Mouse (Mus musculus) lung, postnatal 0 days (tissue): ENCODE results near the gene Timd2. TPM values are rescaled to one million over a fixed set of nuclear protein-coding genes. Genes with fewer than 3 reads are reported as not detected.
"Not testable (repeated sequence)": the region's sequence is repeated elsewhere in the genome, so short reads cannot be mapped to it uniquely, and the experiment has no call there.

Source experiments
- ATAC-seq: fragments of 200-750 bp; cut with Nextera tagmentation; 2 replicates; pipeline ENCODE4 v1.8.0; 2017; ENCODE audit warnings: moderate library complexity
- DNase-seq: peaks from one replicate; pipeline ENCODE4 v3.0.0-alpha.2; 2016; ENCODE audit warnings: low spot score
- H3K27ac ChIP-seq: fragments of 300-500 bp; sonication (generic); 2 replicates; pipeline ENCODE4 v1.5.1; 2014; ENCODE audit warnings: antibody characterized with exemption, mild to moderate bottlenecking, low read length, mixed read lengths
- H3K27me3 ChIP-seq: fragments of 300-500 bp; sonication (generic); replicated peaks from 2 replicates; pipeline ENCODE4 v1.6.1; 2014; ENCODE audit warnings: low read length, mixed read lengths; ENCODE audit not compliant: insufficient read depth
- H3K36me3 ChIP-seq: fragments of 300-500 bp; sonication (generic); 2 replicates; pipeline ENCODE4 v1.6.1; 2014; ENCODE audit warnings: low read length, mixed read lengths; ENCODE audit not compliant: insufficient read depth
- H3K4me1 ChIP-seq: fragments of 300-500 bp; sonication (generic); 2 replicates; pipeline ENCODE4 v1.6.1; 2014; ENCODE audit warnings: antibody characterized with exemption, low read depth, low read length, mixed read lengths; ENCODE audit not compliant: insufficient read depth
- H3K4me2 ChIP-seq: fragments of 300-500 bp; sonication (generic); replicated peaks from 2 replicates; pipeline ENCODE4 v1.6.1; 2014; ENCODE audit warnings: low read depth, mild to moderate bottlenecking, low read length, moderate library complexity, mixed read lengths
- H3K4me3 ChIP-seq: fragments of 300-500 bp; sonication (generic); 2 replicates; pipeline ENCODE4 v1.5.1; 2014; ENCODE audit warnings: low read depth, low read length
- H3K9ac ChIP-seq: fragments of 300-500 bp; sonication (generic); replicated peaks from 2 replicates; pipeline ENCODE4 v1.6.1; 2014; ENCODE audit warnings: low read depth, mild to moderate bottlenecking
- H3K9me3 ChIP-seq: fragments of 300-500 bp; sonication (generic); 2 replicates; pipeline ENCODE4 v1.6.1; 2016; ENCODE audit warnings: low read length, mixed read lengths
- CTCF ChIP-seq: IDR thresholded peaks from 2 replicates; pipeline ENCODE4 v1.5.1; 2016; ENCODE audit warnings: antibody characterized with exemption, mild to moderate bottlenecking
- EP300 ChIP-seq: IDR thresholded peaks from 2 replicates; pipeline ENCODE4 v1.6.1; 2016; ENCODE audit warnings: antibody characterized with exemption, mild to moderate bottlenecking, control low read depth
- WGBS: fragments of 180-500 bp; shearing (Covaris S2); extraction: QIAGEN DNeasy Blood & Tissue Kit; methylation state at CpG from one replicate; pipeline ENCODE4 v1.1.7; 2014; 5-methylcytosine and 5-hydroxymethylcytosine counted together
- polyA plus RNA-seq: library from polyadenylated mRNA; unstranded; fragments of >200 nt; fragmentation: Nextera tagmentation; extraction: Ambion mirVana; gene quantifications from 2 replicates; pipeline ENCODE4 v1.2.1, GENCODE M21; 2015

The Timd2 gene
- polyA plus RNA-seq, 1 experiment from 2014 or later: 0.12 TPM

GRCm38 (mm10) chr11:46697433-46698277 is 9.2 kb downstream of the Timd2 start:
- TF ChIP-seq EP300 (no peak), CTCF (no peak)
- H3K4me3 ChIP-seq: no peak overlapping the region
- no peak overlapping the region for H3K4me2 ChIP-seq
- no peak overlapping the region for H3K9ac ChIP-seq
- DNase-seq (no peak), ATAC-seq (no peak)
- no peaks in the 10 kb centered on the region for H3K27me3 ChIP-seq
- no peaks in the 10 kb centered on the region for H3K4me1 ChIP-seq
- WGBS: 71% methylated on average over 5 of the region's 5 CpGs
- H3K27ac ChIP-seq: no peak overlapping the region
- no peaks in the 10 kb centered on the region for H3K9me3 ChIP-seq
- no peaks in the 10 kb centered on the region for H3K36me3 ChIP-seq

- H3K4me1 ChIP-seq, H3K4me3 ChIP-seq, H3K9me3 ChIP-seq, H3K4me2 ChIP-seq, H3K9ac ChIP-seq, H3K36me3 ChIP-seq, ATAC-seq, H3K27ac ChIP-seq, H3K27me3 ChIP-seq, DNase-seq: not testable (repeated sequence)
- WGBS: 65% methylated on average over 2 of the region's 2 CpGs
Measured at GRCm38 (mm10) chr11:46695849-46696248, 11.0 kb downstream of the Timd2 start.

DNA sequence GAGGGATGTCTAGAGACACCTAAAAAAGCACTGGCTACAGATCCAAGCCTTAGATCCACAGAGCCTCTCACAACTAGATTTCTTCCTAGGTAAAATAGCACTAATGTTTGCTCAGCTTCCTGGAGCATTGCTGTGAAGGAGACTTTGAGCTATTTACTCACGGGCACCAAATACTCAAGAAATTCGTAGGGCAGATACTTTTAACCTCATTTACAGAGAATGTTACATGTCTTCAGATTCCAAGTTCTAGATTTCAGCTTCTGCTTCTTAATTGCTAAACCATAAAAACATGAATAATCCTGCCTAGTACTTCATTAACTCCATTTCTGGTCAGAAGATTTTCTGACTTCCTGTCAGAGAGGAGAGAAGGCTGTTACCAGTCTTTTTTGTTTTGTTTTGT is 16.7 kb downstream of the Timd2 start:
- TF ChIP-seq EP300: no peak
- Histone ChIP-seq H3K9ac (no peak overlapping the region), H3K4me2 (no peak overlapping the region), H3K4me1 (no peaks in the 10 kb centered on the region), H3K9me3 (no peaks in the 10 kb centered on the region), H3K4me3 (no peak overlapping the region), H3K27me3 (no peaks in the 10 kb centered on the region), H3K27ac (no peak overlapping the region), H3K36me3 (no peaks in the 10 kb centered on the region)
- DNase-seq (no peak), ATAC-seq (no peak)
- 58% methylated on average over 2 of the region's 2 CpGs for WGBS

- Histone ChIP-seq H3K9me3 (no peaks in the 10 kb centered on the region), H3K27ac (no peak overlapping the region), H3K27me3 (no peaks in the 10 kb centered on the region), H3K9ac (no peak overlapping the region), H3K4me1 (no peaks in the 10 kb centered on the region), H3K36me3 (no peaks in the 10 kb centered on the region), H3K4me3 (no peak overlapping the region), H3K4me2 (no peak overlapping the region)
- DNase-seq (no peak), ATAC-seq (no peak)
- 38% methylated on average over 4 of the region's 4 CpGs for WGBS
- no peak for TF ChIP-seq EP300
Measured at GRCm38 (mm10) chr11:46683723-46684122, 23.1 kb downstream of the Timd2 start.

- H3K9ac ChIP-seq: no peak overlapping the region
- no peak for TF ChIP-seq CTCF
- TF ChIP-seq EP300: no peak
- no peak for ATAC-seq
- H3K4me2 ChIP-seq: no peak overlapping the region
- no peak for DNase-seq
- no peaks in the 10 kb centered on the region for H3K36me3 ChIP-seq
- H3K27me3 ChIP-seq: no peaks in the 10 kb centered on the region
- no peaks in the 10 kb centered on the region for H3K9me3 ChIP-seq
- WGBS: 79% methylated on average over 1 of the region's 1 CpGs
- H3K4me3 ChIP-seq: no peak overlapping the region
- H3K27ac ChIP-seq: no peak overlapping the region
- no peaks in the 10 kb centered on the region for H3K4me1 ChIP-seq
Measured at GRCm38 (mm10) chr11:46682842-46683241, 24.0 kb downstream of the Timd2 start.

DNA sequence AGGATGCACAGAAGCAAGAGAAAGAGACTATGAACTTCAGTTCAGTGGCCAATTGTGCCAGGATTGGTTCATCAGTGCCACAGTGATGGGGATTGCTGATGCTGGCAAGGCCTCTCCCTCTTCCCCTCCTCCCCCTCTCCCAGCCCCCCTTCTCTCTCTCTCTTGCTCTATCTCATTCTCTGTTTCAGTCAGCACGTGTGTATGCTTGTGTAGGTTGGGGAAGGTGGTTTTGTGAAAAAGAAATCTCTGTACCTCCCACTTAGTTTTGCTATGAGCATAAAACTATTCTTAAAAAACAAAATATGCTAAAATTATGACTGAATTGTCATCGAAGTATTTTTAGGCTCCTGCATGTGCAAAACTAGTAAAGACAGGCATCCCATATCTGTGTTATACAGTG is 38.9 kb downstream of the Timd2 start:
- Histone ChIP-seq H3K36me3 (no peaks in the 10 kb centered on the region), H3K27ac (no peak overlapping the region), H3K4me2 (no peak overlapping the region), H3K9ac (no peak overlapping the region), H3K27me3 (no peaks in the 10 kb centered on the region), H3K9me3 (no peaks in the 10 kb centered on the region), H3K4me3 (no peak overlapping the region), H3K4me1 (no peaks in the 10 kb centered on the region)
- ATAC-seq: no peak
- TF ChIP-seq CTCF (no peak), EP300 (no peak)
- 56% methylated on average over 2 of the region's 2 CpGs for WGBS
- DNase-seq: no peak

DNA sequence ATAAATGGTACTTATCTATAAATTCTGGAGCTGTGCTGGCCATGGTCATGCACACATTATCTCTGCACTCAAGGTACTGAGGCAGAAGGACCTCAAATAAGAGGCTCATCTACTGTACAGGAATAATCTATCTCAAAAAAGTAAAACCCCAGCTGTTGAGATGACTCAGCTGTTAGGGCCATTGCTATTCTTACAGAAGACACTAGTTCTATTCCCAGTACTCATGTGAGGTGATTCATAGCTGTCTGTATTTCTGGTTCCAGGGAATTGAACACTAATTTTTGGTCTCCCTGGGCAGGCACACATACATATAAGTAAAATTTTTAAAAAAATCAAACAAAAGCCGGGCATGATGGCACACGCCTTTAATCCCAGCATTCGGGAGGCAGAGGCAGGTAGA is 39.8 kb downstream of the Timd2 start:
- ATAC-seq: no peak
- no peak for DNase-seq
- 96% methylated on average over 3 of the region's 3 CpGs for WGBS
- no peaks in the 10 kb centered on the region for H3K36me3 ChIP-seq
- H3K4me3 ChIP-seq: no peak overlapping the region
- no peaks in the 10 kb centered on the region for H3K27me3 ChIP-seq
- H3K4me1 ChIP-seq: no peaks in the 10 kb centered on the region
- TF ChIP-seq EP300 (no peak), CTCF (no peak)
- H3K9ac ChIP-seq: no peak overlapping the region
- H3K4me2 ChIP-seq: no peak overlapping the region
- no peaks in the 10 kb centered on the region for H3K9me3 ChIP-seq
- H3K27ac ChIP-seq: no peak overlapping the region
